Mouse (Mus musculus) liver, embryonic 13.5 days (tissue): ENCODE measurements around the gene Bcl2. TPM values are rescaled to one million over a fixed set of nuclear protein-coding genes. Genes with fewer than 3 reads are reported as not detected.

Experiments used
- ATAC-seq: fragments of 200-750 bp; cut with Nextera tagmentation; 2 replicates; pipeline ENCODE4 v1.8.0; 2017; ENCODE audit warnings: low read depth, mild to moderate bottlenecking, moderate number of reproducible peaks, moderate library complexity
- DNase-seq: peaks from one replicate; pipeline ENCODE4 v3.0.0; 2022
- H3K27ac ChIP-seq: fragments of 300-500 bp; sonication (generic); 2 replicates; pipeline ENCODE4 v1.5.1; 2015; ENCODE audit warnings: moderate library complexity, mild to moderate bottlenecking, inconsistent platforms
- H3K27me3 ChIP-seq: fragments of 300-500 bp; sonication (generic); 2 replicates; pipeline ENCODE4 v1.6.1; 2015; ENCODE audit warnings: mild to moderate bottlenecking, inconsistent platforms
- H3K36me3 ChIP-seq: fragments of 300-500 bp; sonication (generic); 2 replicates; pipeline ENCODE4 v1.6.1; 2015; ENCODE audit warnings: mild to moderate bottlenecking, inconsistent platforms
- H3K4me1 ChIP-seq: fragments of 300-500 bp; sonication (generic); replicated peaks from 2 replicates; pipeline ENCODE4 v1.6.1; 2015; ENCODE audit warnings: inconsistent platforms
- H3K4me2 ChIP-seq: fragments of 300-500 bp; sonication (generic); 2 replicates; pipeline ENCODE4 v1.6.1; 2015; ENCODE audit warnings: inconsistent platforms, mild to moderate bottlenecking, moderate library complexity
- H3K4me3 ChIP-seq: fragments of 300-500 bp; sonication (generic); replicated peaks from 2 replicates; pipeline ENCODE4 v1.5.1; 2015; ENCODE audit warnings: mild to moderate bottlenecking, inconsistent platforms
- H3K9ac ChIP-seq: fragments of 300-500 bp; sonication (generic); 2 replicates; pipeline ENCODE4 v1.6.1; 2015; ENCODE audit warnings: mild to moderate bottlenecking, inconsistent platforms
- H3K9me3 ChIP-seq: fragments of 300-500 bp; sonication (generic); replicated peaks from 2 replicates; pipeline ENCODE4 v1.6.1; 2016; ENCODE audit warnings: inconsistent platforms
- WGBS: fragments of 180-500 bp; shearing (Covaris S2); methylation state at CpG from one replicate; pipeline ENCODE4 v1.1.7; 2015; ENCODE audit not compliant: insufficient replicate concordance; 5-methylcytosine and 5-hydroxymethylcytosine counted together
- polyA plus RNA-seq: library from polyadenylated mRNA; unstranded; fragments of >200 nt; fragmentation: Nextera tagmentation; extraction: Ambion mirVana; gene quantifications from 2 replicates; pipeline ENCODE4 v1.2.1, GENCODE M21; 2015

The Bcl2 gene
- polyA plus RNA-seq, 1 experiment from 2014 or later, result 1.0 TPM

GRCm38 (mm10) chr1:106688161-106688516, 25.9 kb downstream of the Bcl2 start:
- Histone ChIP-seq H3K9ac (no peak overlapping the region), H3K27ac (no peak overlapping the region), H3K9me3 (no peaks in the 10 kb centered on the region), H3K4me1 (peaks cover 11% of the 10 kb centered on the region), H3K36me3 (no peaks in the 10 kb centered on the region), H3K4me3 (no peak overlapping the region), H3K27me3 (no peaks in the 10 kb centered on the region), H3K4me2 (no peak overlapping the region)
- WGBS, result 30% methylated on average over 5 of the region's 5 CpGs
- no peak for ATAC-seq
- no peak for DNase-seq

GRCm38 (mm10) chr1:106687435-106688160, 26.5 kb downstream of the Bcl2 start:
- H3K4me1 ChIP-seq, result peaks cover 8% of the 10 kb centered on the region
- WGBS, result 64% methylated on average over 18 of the region's 18 CpGs
- no peaks in the 10 kb centered on the region for H3K27me3 ChIP-seq
- H3K9me3 ChIP-seq, result no peaks in the 10 kb centered on the region
- no peaks in the 10 kb centered on the region for H3K36me3 ChIP-seq
- no peak overlapping the region for H3K4me3 ChIP-seq
- no peak overlapping the region for H3K4me2 ChIP-seq
- DNase-seq (no peak), ATAC-seq (no peak)
- H3K9ac ChIP-seq, result no peak overlapping the region
- H3K27ac ChIP-seq, result no peak overlapping the region; the same call in 1 of the 2 replicates

GRCm38 (mm10) chr1:106685702-106686101, 28.4 kb downstream of the Bcl2 start:
- no peak for DNase-seq
- H3K27ac ChIP-seq, result no peak overlapping the region
- WGBS, result 54% methylated on average over 2 of the region's 2 CpGs
- peaks cover 7% of the 10 kb centered on the region; the same call in 1 of the 2 replicates for H3K4me1 ChIP-seq
- H3K36me3 ChIP-seq, result no peaks in the 10 kb centered on the region
- H3K9ac ChIP-seq, result no peak overlapping the region
- no peaks in the 10 kb centered on the region for H3K27me3 ChIP-seq
- no peak for ATAC-seq
- H3K4me3 ChIP-seq, result no peak overlapping the region
- H3K4me2 ChIP-seq, result no peak overlapping the region
- no peaks in the 10 kb centered on the region for H3K9me3 ChIP-seq

GRCm38 (mm10) chr1:106684546-106684945, 29.5 kb downstream of the Bcl2 start:
- ATAC-seq (no peak), DNase-seq (no peak)
- H3K4me1 ChIP-seq, result peaks cover 7% of the 10 kb centered on the region; the same call in 1 of the 2 replicates
- 52% methylated on average over 3 of the region's 3 CpGs for WGBS
- H3K9me3 ChIP-seq, result no peaks in the 10 kb centered on the region
- no peak overlapping the region for H3K27ac ChIP-seq
- no peak overlapping the region for H3K4me3 ChIP-seq
- no peak overlapping the region for H3K9ac ChIP-seq
- no peak overlapping the region for H3K4me2 ChIP-seq
- H3K36me3 ChIP-seq, result no peaks in the 10 kb centered on the region
- H3K27me3 ChIP-seq, result no peaks in the 10 kb centered on the region

- no peak for ATAC-seq
Measured at GRCm38 (mm10) chr1:106682829-106683228, 31.2 kb downstream of the Bcl2 start.

GRCm38 (mm10) chr1:106679800-106680515, 34.1 kb downstream of the Bcl2 start:
- no peak for ATAC-seq
- no peak overlapping the region for H3K4me3 ChIP-seq
- WGBS, result 73% methylated on average over 6 of the region's 6 CpGs

More at GRCm38 (mm10) chr1:106682829-106683228, 31.2 kb downstream of the Bcl2 start:
- H3K27ac ChIP-seq, result no peak overlapping the region
- DNase-seq, result no peak
- WGBS, result 56% methylated on average over 3 of the region's 3 CpGs
- H3K4me1 ChIP-seq, result peaks cover 3% of the 10 kb centered on the region; the same call in 1 of the 2 replicates
- H3K4me3 ChIP-seq, result no peak overlapping the region
- no peaks in the 10 kb centered on the region for H3K27me3 ChIP-seq
- no peak overlapping the region for H3K9ac ChIP-seq
- H3K9me3 ChIP-seq, result no peaks in the 10 kb centered on the region
- no peak overlapping the region for H3K4me2 ChIP-seq
- H3K36me3 ChIP-seq, result no peaks in the 10 kb centered on the region

GRCm38 (mm10) chr1:106678060-106678478, 36.0 kb downstream of the Bcl2 start:
- H3K4me1 ChIP-seq, result no peaks in the 10 kb centered on the region
- no peaks in the 10 kb centered on the region for H3K36me3 ChIP-seq
- DNase-seq, result no peak
- ATAC-seq, result no peak
- H3K27me3 ChIP-seq, result no peaks in the 10 kb centered on the region
- WGBS, result 49% methylated on average over 5 of the region's 5 CpGs
- H3K4me2 ChIP-seq, result no peak overlapping the region
- H3K9ac ChIP-seq, result no peak overlapping the region
- H3K4me3 ChIP-seq, result no peak overlapping the region
- H3K9me3 ChIP-seq, result no peaks in the 10 kb centered on the region
- H3K27ac ChIP-seq, result no peak overlapping the region

More at GRCm38 (mm10) chr1:106679800-106680515, 34.1 kb downstream of the Bcl2 start:
- no peak overlapping the region for H3K4me2 ChIP-seq
- no peaks in the 10 kb centered on the region for H3K36me3 ChIP-seq
- H3K4me1 ChIP-seq, result no peaks in the 10 kb centered on the region
- H3K9ac ChIP-seq, result no peak overlapping the region
- no peaks in the 10 kb centered on the region for H3K27me3 ChIP-seq
- no peak overlapping the region for H3K27ac ChIP-seq
- no peak for DNase-seq
- H3K9me3 ChIP-seq, result no peaks in the 10 kb centered on the region

- Histone ChIP-seq H3K4me3 (no peak overlapping the region), H3K27ac (no peak overlapping the region), H3K4me2 (no peak overlapping the region), H3K27me3 (no peaks in the 10 kb centered on the region), H3K9me3 (no peaks in the 10 kb centered on the region), H3K4me1 (no peaks in the 10 kb centered on the region), H3K36me3 (no peaks in the 10 kb centered on the region), H3K9ac (no peak overlapping the region)
- WGBS, result 39% methylated on average over 8 of the region's 8 CpGs
- DNase-seq, result no peak
- peak; percentile 48; the same call in 1 of the 2 replicates for ATAC-seq
Measured at GRCm38 (mm10) chr1:106666140-106667088, 47.7 kb downstream of the Bcl2 start.

- Histone ChIP-seq H3K4me2 (no peak overlapping the region), H3K27ac (no peak overlapping the region), H3K36me3 (no peaks in the 10 kb centered on the region), H3K4me1 (no peaks in the 10 kb centered on the region), H3K27me3 (no peaks in the 10 kb centered on the region), H3K4me3 (no peak overlapping the region), H3K9me3 (no peaks in the 10 kb centered on the region), H3K9ac (no peak overlapping the region)
- WGBS, result 50% methylated on average over 1 of the region's 1 CpGs
- no peak for DNase-seq
- no peak for ATAC-seq
Measured at GRCm38 (mm10) chr1:106664978-106665377, 49.1 kb downstream of the Bcl2 start.

GRCm38 (mm10) chr1:106662486-106662885, 51.6 kb downstream of the Bcl2 start:
- DNase-seq (no peak), ATAC-seq (no peak)
- H3K9me3 ChIP-seq, result no peaks in the 10 kb centered on the region
- no peak overlapping the region for H3K4me3 ChIP-seq
- no peaks in the 10 kb centered on the region for H3K27me3 ChIP-seq
- no peaks in the 10 kb centered on the region for H3K36me3 ChIP-seq
- no peak overlapping the region for H3K4me2 ChIP-seq
- H3K9ac ChIP-seq, result no peak overlapping the region
- H3K4me1 ChIP-seq, result no peaks in the 10 kb centered on the region
- WGBS, result 69% methylated on average over 5 of the region's 5 CpGs
- no peak overlapping the region for H3K27ac ChIP-seq

- WGBS, result 28% methylated on average over 5 of the region's 5 CpGs
Measured at GRCm38 (mm10) chr1:106658293-106658847, 55.7 kb downstream of the Bcl2 start.

More at GRCm38 (mm10) chr1:106658293-106658847, 55.7 kb downstream of the Bcl2 start:
- ATAC-seq (peak; percentile 81), DNase-seq (no peak)
- Histone ChIP-seq H3K9ac (no peak overlapping the region), H3K4me3 (no peak overlapping the region), H3K4me2 (no peak overlapping the region), H3K9me3 (no peaks in the 10 kb centered on the region), H3K4me1 (peaks cover 8% of the 10 kb centered on the region), H3K36me3 (no peaks in the 10 kb centered on the region), H3K27ac (no peak overlapping the region), H3K27me3 (no peaks in the 10 kb centered on the region)
